Mouse (Mus musculus): ENCODE data around the gene Gm10065.
"Not testable (repeated sequence)": the region's sequence is repeated elsewhere in the genome, so short reads cannot be mapped to it uniquely, and the experiment has no call there.

Gene Gm10065

GRCm38 (mm10) chr13:21478759-21479670, at the start of gene Gm10065, which contains the start of gene Zkscan4:
Gene Gm10065, minus strand, starts transcription at chr13:21479441.
Gene Zkscan4, plus strand, starts transcription at chr13:21478907.
- peak; percentile 80 to 85 for DNase-seq

GRCm38 (mm10) chr13:21506221-21506649, 27.0 kb upstream of the Gm10065 start:
- DNase-seq, result peak; percentile 89 to 92

- DNase-seq, result no peak
Observed at GRCm38 (mm10) chr13:21502296-21502695, 23.1 kb upstream of the Gm10065 start.

DNA sequence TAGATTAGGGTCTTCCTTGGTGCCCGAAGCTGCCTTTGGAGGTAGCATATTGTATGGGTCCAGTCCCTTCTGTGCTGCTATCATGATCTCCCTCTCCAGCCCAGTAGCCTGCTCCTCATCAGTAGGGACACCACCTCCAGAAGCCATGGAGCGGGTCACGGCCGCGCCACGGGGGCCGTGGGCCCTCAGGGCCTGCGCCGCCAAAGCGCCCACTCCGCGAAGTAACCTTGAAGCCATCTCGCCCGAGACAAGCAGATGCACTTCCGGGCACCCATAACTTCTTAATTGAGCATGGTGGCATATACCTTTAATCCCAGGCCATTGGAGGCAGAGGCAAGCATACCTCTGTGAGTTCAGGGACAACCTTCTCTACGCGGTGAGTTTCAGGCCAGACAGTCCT, 21.9 kb upstream of the Gm10065 start, which contains the start of gene Gm11273:
Gene Gm11273, minus strand, starts transcription at position 237 of the 400 bp plus-strand sequence.
- DNase-seq, result not testable (repeated sequence)

GRCm38 (mm10) chr13:21495080-21495479, 15.8 kb upstream of the Gm10065 start, which contains the start of gene AK157302:
Gene AK157302, plus strand, starts transcription at chr13:21495223.
- DNase-seq, result peak; percentile 14 to 28

DNA sequence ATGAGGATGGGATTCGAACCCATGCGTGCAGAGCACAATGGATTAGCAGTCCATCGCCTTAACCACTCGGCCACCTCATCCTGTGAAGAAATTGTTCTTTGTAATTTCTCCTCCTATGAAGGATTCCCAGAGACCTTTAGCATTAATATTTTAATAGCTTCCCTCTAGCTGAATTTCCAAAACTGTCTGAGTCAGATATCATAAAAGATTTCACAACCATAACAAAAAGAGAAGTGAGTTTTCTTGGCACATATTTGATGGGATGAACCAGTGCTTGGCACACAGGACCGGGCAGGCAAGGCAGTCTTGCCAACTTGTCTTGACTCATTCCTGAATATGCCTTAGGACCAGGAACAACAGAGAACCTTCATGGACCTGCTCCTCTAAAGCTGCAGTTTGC, 13.6 kb upstream of the Gm10065 start:
- DNase-seq, result no peak

DNA sequence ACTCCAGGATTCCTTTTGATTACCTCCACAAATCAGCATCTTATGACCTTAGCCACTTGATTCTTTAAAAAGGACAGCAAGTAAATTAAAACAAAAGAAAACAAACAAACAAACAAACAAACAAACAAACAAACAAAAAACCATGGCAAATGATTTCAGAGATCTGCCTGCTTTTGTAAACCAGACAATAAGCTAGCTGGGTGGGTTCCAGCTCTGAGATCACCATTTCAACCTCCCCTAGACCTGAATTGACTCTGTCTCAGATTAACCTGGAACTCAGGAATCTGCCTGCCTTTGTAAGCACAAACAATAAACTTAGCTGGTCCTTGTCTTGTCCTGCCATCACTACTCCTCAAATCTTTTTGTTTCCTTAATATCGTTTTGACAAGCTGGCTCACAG, 7.6 kb upstream of the Gm10065 start:
- no peak for DNase-seq

- no peak for DNase-seq
Observed at GRCm38 (mm10) chr13:21472427-21472826, 6.8 kb downstream of the Gm10065 start.

GRCm38 (mm10) chr13:21469097-21469496, 10.1 kb downstream of the Gm10065 start:
- no peak for DNase-seq

DNA sequence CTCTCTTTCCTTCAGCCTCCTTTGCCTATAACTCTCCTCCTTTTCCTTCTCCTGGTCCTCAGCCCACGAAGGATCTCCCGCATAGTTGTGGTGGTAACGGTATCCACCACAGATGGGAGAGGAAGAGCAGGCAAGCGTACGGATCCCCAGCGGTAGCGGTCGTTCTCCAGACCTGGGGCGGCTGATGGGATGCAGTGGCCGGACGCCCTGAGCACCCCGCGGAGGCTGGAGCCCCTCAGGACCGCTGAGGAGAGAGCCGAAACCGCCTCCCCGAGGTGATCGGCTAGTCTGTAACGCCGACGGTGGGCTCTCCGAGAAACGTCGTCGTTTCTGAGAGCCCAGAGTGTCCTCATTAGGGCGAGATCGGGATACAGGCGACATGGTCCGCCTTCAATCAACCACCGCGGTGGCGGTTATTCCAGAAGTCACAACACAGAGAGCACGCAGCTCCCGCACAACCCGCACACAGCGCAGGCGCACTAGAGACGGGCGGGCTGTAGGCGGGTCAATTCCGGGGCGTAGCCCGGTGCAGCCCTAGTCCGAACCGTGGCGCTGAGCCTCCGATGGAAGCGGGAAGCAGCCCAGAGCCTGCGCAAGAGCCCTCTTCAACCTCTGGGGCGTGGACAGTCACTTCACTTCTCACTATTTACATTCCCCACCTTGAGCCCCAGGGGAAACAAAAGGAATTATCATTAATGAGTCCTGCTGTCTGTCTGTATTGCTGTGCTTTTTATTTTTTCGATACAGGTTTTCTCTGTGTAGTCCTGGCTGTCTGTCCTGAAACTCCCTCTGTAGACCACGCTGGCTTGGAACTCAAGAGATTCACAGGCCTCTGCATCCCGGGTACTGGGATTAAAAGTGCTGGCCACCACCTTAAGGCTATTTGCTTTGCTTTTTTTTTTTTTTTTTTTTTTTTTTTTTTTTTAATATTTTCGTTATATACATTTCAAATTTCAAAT, 10.9 kb downstream of the Gm10065 start, which contains the start of gene Nkapl:
Gene Nkapl, minus strand, starts transcription at position 449 of the 959 bp plus-strand sequence.
- DNase-seq, result peak; percentile 82 to 89

- DNase-seq, result no peak
Observed at GRCm38 (mm10) chr13:21467336-21467735, 11.9 kb downstream of the Gm10065 start.

GRCm38 (mm10) chr13:21462516-21462915, 16.7 kb downstream of the Gm10065 start:
- not testable (repeated sequence) for DNase-seq

DNA sequence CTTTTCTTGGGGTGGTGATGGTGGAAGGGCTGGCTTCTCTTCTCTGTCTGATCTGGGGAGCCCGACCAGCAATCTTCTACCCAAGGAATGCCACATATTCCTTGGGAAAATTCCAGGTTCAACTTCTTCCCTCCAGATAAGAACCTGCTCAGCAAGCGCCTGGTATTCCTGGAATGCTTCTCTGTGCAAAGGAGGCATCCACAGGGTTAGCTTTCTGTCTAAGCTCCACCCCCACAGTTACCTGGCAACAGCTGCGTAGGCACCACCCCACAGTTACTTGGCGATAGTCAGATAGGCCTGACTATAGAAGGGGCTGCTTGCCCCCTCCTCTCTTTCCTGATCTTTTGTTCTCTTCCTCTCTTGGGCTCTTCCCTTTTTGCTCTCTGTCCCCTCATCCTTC, 22.9 kb downstream of the Gm10065 start:
- peak; percentile 22 to 32 for DNase-seq

- DNase-seq, result no peak
Observed at GRCm38 (mm10) chr13:21454133-21454532, 25.1 kb downstream of the Gm10065 start.

GRCm38 (mm10) chr13:21453449-21453848, 25.8 kb downstream of the Gm10065 start, which contains the start of gene Zscan26:
Gene Zscan26, minus strand, starts transcription at chr13:21453730.
- DNase-seq, result peak; percentile 85 to 90

DNA sequence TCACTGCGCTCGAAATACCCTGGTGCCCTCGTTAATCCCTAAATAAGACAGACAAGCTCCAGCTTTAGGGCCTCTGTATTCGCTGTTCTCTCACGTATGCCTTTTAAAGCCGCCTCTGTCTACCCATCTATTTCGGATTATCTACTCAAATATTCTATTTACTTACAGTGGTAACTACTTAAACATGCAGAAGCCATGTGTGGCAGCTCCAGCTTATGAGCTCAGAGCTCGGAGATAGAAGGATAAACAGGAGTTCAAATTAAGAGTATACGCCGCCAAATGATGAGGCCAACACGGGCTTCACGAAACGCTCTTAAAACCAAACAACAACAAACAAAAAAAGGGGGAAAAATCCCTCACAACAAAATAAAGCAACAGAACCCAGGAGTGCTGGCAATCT, 26.2 kb downstream of the Gm10065 start:
- DNase-seq, result no peak

DNA sequence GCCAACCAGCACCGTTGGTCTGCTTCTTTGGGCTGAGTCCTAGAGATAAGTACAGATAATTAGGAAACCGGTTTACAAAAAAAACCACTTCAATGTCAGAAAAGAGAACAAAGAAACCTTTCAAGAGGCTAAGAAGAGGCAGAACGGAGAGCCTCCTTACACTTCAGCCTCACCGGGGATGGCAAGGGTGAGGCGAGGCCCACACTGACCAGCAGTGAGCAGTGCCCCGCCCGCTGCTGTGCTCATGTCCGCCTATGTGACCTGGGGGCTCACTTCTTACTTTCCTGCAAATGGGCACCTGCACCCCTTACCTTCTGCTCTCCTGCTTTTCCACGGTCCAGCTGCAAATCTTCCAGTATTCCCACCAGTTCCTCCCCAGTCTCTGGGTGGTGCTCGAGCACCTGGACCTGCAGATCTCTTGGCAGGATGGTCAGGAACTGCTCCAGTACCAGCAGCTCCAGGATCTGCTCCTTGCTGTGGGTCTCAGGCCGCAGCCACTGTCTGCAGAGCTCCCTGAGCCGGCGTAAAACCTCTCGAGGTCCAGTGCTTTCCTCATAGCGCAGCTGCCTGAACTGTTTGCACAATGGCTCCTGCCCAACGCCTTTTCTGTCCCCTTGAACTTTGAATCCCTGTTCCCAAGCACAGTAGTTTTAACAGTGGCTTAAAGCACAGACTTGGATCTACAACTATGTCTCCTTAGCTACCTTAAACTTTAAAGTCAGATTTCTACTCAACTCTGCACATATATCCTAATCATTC, 31.2 kb downstream of the Gm10065 start:
- no peak for DNase-seq

DNA sequence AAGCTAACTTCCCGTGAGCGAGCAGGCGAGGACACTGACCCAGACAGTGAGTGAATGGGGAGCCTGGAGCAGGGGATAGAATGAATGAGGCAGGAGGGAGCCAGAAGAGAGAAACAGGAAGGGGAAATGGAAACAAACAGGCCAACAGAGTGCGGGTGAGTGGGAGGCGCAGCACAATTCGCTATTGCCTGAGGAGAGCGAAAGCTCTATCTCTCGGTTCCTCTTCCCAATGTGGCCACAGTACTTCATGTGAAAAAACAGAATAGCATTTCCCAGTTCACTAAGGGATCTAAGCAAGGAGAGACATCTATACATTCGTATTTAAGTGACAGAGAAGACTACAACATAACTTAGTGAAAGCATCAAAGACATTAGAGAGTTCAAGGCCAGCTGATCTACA, 32.4 kb downstream of the Gm10065 start:
- no peak for DNase-seq

- no peak for DNase-seq
Observed at GRCm38 (mm10) chr13:21441207-21441572, 38.1 kb downstream of the Gm10065 start.

DNA sequence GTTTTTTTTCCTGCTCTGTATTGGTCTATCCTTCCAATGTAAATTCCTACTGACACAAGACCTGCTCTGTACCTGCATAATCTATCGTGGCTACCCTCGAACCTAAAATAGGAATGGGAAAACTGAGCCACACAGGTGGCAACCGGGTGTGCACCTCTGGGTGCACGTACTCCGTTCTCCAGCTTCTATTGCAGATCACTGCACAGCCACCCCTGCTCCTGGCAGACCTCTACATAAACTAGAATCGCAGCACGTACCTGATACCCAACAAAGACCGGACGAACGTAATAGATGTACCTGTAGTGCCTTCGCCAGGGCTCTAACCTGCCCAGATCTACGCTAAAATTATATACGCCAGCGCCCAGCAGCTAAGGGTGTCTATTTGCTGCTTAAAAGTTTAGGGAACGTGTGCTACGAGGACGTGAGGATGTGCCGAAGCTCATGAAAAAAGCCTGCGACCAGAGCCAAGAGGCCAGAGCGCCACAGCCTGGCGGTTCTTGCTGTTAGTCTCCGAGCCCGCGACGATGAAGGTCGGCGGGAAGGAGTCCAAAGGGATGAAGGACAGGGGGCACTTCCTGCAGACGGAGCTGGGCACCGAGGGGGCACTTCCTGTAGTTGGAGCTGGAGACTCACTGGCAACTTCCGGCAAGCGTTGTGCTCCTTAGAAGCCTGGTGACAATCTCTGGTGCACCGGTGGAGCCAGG, 38.6 kb downstream of the Gm10065 start, which contains the start of gene Pgbd1:
Gene Pgbd1, minus strand, starts transcription at position 556 of the 704 bp plus-strand sequence.
- DNase-seq, result peak; percentile 74 to 86

DNA sequence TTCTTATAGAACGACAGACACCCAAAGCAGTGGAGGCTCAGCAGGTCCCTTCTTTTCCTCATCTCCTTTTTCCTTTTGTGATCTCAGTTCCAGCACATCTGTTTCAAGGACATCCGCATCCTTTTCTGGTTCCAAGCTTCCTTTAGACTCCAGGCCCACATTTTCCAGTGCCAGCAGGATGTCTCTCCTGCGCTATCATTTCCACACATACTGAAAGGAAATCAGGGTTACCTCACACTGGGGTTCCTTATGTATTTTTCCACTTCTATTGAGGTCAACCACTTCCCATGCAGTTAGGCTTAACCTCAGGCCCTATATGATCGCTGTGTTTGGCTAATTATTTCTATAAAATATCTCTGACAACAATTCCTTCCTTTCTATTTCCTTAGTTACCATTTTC, 43.8 kb downstream of the Gm10065 start:
- no peak for DNase-seq

Data from kidney, postnatal 4 days (tissue).